Mouse (Mus musculus) CH12.LX (cell line): Measurements from ENCODE around the gene Ganc.

Experiments
- BHLHE40 ChIP-seq: IDR thresholded peaks from 2 replicates; pipeline ENCODE4 v1.6.1; 2011; ENCODE audit warnings: mild to moderate bottlenecking, low read depth, low read length, improper control_type of control experiment
- CHD1 ChIP-seq: IDR thresholded peaks from 2 replicates; pipeline ENCODE4 v1.6.1; 2012; ENCODE audit warnings: low read depth, low read length, improper control_type of control experiment, inconsistent platforms
- EP300 ChIP-seq: IDR thresholded peaks from 2 replicates; pipeline ENCODE4 v1.6.1; 2011; ENCODE audit warnings: low read length, improper control_type of control experiment
- MAX ChIP-seq: IDR thresholded peaks from 2 replicates; pipeline ENCODE4 v1.6.1; 2011; ENCODE audit warnings: low read length, improper control_type of control experiment
- MEF2A ChIP-seq: IDR thresholded peaks from 2 replicates; pipeline ENCODE4 v1.6.1; 2014; ENCODE audit warnings: low read depth, mild to moderate bottlenecking, inconsistent platforms, low read length, improper control_type of control experiment, borderline replicate concordance
- MYC ChIP-seq: IDR thresholded peaks from 2 replicates; pipeline ENCODE4 v1.6.1; 2011; ENCODE audit warnings: low read depth, mild to moderate bottlenecking, improper control_type of control experiment, low read length
- POLR2A ChIP-seq: IDR thresholded peaks from 2 replicates; pipeline ENCODE4 v1.6.1; 2011; ENCODE audit warnings: low read depth, mild to moderate bottlenecking, improper control_type of control experiment, low read length
- RCOR1 ChIP-seq: conservative IDR thresholded peaks from 2 replicates; pipeline ENCODE4 v1.6.1; 2012; ENCODE audit warnings: low read depth, mild to moderate bottlenecking, inconsistent platforms, low read length, improper control_type of control experiment

DNA sequence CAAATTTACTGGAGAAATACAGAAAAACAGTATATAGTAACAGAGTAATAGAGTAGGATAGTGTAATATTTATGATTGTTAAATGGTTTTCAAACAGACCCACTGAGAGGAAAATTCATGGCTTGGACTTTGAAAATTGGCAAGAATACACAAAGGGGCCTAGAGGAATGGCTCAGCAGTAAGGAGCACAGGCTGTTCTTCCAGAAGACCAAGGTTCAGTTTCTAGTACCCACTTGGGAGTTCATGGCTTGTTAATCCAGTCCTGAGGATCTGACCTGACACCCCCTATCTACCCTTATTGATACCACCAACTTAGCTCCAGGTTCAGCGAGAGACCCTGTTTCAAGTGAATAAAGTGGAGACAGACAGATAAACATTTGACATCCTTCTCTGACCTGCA lies 5.7 kb upstream of the Ganc start:
- TF ChIP-seq MYC, result no peak
- TF ChIP-seq CHD1, result no peak
- no peak for TF ChIP-seq RCOR1
- no peak for TF ChIP-seq MEF2A
- TF ChIP-seq MAX, result no peak
- no peak for TF ChIP-seq BHLHE40
- no peak for TF ChIP-seq POLR2A
- TF ChIP-seq EP300, result no peak
